Mouse (Mus musculus): ENCODE measurements around the gene Zfp626. TPM values are rescaled to one million over a fixed set of nuclear protein-coding genes. Genes with fewer than 3 reads are reported as not detected.
A peak's percentile ranks its signal among the peaks of the same experiment; 100 is the strongest.
"Not testable (repeated sequence)": the region's sequence is repeated elsewhere in the genome, so short reads cannot be mapped to it uniquely, and the experiment has no call there.

The Zfp626 gene
- polyA plus RNA-seq, 1 experiment from 2014 or later = 1.8 TPM

DNA sequence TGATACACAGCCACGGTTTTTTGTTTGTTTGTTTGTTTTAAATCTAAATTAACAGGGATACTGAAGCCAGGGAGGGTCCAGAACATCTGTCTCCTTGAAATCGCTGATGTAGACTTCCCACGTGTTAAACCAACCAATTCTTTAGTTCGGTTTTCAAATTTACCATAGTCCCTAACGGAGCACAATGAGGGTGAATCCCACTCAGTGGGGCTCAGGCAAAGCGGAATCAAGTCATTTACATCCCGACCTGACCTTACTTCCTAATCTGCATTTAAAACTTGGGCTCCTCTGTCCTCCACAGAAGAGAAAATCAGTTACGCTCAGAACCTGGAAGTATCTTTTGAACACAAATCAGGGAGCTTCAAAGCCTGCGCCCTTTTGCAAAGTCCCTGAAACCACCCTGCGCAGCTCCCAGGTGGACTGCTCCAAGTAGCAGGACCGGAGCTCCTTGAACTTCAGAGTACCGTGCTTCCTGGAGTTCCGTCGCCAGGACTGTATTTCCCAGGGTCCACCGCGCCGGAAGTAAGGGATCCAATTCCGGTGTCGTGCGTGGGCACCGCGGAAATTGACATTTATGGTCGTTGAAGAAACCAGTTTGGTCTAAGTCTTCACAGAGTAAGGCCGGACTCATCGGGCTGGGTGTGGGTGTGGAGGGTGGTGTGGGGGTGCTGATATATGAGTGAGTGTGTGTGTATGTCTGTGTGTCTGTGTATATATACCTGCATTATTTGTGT, 2.5 kb upstream of the Zfp626 start:
- Histone ChIP-seq H3K4me2 (ENCODE audit: low read length) (peak overlapping the region; percentile 81), H3K27ac (ENCODE audit: low read depth) (peak overlapping the region; percentile 7; the same call in 1 of the 2 replicates), H3K9me3 (ENCODE audit: control insufficient read depth, low read length) (no peaks in the 10 kb centered on the region), H3K4me1 (replicated peaks; ENCODE audit: control insufficient read depth, insufficient read depth, low read length) (no peaks in the 10 kb centered on the region; the same call in 1 of the 2 replicates), H3K36me3 (ENCODE audit: control insufficient read depth, insufficient read depth, low read length) (peaks cover 14% of the 10 kb centered on the region), H3K27me3 (replicated peaks; ENCODE audit: control insufficient read depth, insufficient read depth, low read length) (no peaks in the 10 kb centered on the region), H3K4me3 (ENCODE audit: low read depth, low read length) (peak overlapping the region; percentile 83), H3K9ac (ENCODE audit: low read length) (peak overlapping the region; percentile 76)
- WGBS = under 1% methylated on average over 25 of the region's 25 CpGs
- DNase-seq (ENCODE audit: low spot score) (peak; percentile 86), ATAC-seq (replicated peaks; ENCODE audit: low FRiP score, low TSS enrichment, low read depth) (peak; percentile 91)

DNA sequence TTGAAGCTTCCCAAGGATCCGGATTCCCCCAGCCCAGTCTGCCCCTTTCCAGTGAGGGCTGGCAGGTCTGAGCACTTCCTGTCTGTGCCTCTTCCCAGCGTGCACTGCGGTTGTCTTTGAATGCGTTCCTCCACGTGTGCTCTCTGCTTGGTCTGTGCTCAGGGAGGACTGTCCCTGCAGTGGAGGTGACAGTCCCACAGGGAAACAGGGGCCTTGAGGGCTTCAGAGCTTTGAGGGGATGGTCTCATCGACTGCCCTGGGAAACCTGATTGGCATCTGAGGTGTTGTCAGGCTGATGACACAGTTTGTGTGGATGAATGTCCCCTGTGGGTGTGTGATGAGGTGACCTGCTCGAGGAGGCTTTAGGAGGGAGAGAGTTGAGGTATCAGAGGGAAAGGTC, 309 bp downstream of the Zfp626 start:
- 95% methylated on average over 7 of the region's 7 CpGs for WGBS
- not testable (repeated sequence) for H3K4me2 ChIP-seq (ENCODE audit: low read length); H3K9ac ChIP-seq (ENCODE audit: low read length); H3K4me3 ChIP-seq (ENCODE audit: low read depth, low read length); ATAC-seq (replicated peaks; ENCODE audit: low FRiP score, low TSS enrichment, low read depth); DNase-seq (ENCODE audit: low spot score); H3K9me3 ChIP-seq (ENCODE audit: control insufficient read depth, low read length); H3K4me1 ChIP-seq (replicated peaks; ENCODE audit: control insufficient read depth, insufficient read depth, low read length); H3K27ac ChIP-seq (ENCODE audit: low read depth); H3K27me3 ChIP-seq (replicated peaks; ENCODE audit: control insufficient read depth, insufficient read depth, low read length)
- H3K36me3 ChIP-seq (ENCODE audit: control insufficient read depth, insufficient read depth, low read length) = peaks cover 23% of the 10 kb centered on the region

DNA sequence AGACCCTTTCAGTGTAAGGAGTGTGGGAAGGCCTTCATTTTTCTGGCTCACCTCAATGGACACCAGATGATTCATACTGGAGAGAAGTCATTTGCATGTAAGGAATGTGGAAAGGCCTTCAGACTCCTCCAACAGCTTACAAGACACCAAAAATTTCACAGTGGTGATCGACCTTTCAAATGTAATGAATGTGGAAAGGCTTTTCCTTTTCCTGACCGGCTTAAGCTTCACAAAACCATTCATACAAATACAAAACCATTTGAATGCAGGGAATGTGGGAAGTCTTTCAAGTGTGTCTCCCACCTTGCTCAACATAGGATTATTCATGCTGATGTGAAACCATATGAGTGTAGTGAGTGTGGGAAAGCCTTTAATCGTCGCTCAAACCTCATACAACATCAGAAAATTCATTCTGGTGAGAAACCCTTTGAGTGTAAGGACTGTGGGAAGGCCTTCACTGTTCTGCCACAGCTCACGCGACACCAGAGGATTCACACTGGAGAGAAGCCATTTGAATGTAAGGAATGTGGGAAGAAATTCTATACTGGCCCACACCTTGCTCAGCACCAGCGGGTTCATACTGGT, 11.6 kb downstream of the Zfp626 start:
- Histone ChIP-seq H3K4me1 (replicated peaks; ENCODE audit: control insufficient read depth, insufficient read depth, low read length) (no peaks in the 10 kb centered on the region), H3K36me3 (ENCODE audit: control insufficient read depth, insufficient read depth, low read length) (peaks cover 44% of the 10 kb centered on the region), H3K9me3 (ENCODE audit: control insufficient read depth, low read length) (no peaks in the 10 kb centered on the region), H3K9ac (ENCODE audit: low read length) (no peak overlapping the region), H3K27ac (ENCODE audit: low read depth) (no peak overlapping the region), H3K4me3 (ENCODE audit: low read depth, low read length) (no peak overlapping the region), H3K27me3 (replicated peaks; ENCODE audit: control insufficient read depth, insufficient read depth, low read length) (no peaks in the 10 kb centered on the region), H3K4me2 (ENCODE audit: low read length) (no peak overlapping the region)
- WGBS = 96% methylated on average over 7 of the region's 7 CpGs
- DNase-seq (ENCODE audit: low spot score) (no peak), ATAC-seq (replicated peaks; ENCODE audit: low FRiP score, low TSS enrichment, low read depth) (no peak)

DNA sequence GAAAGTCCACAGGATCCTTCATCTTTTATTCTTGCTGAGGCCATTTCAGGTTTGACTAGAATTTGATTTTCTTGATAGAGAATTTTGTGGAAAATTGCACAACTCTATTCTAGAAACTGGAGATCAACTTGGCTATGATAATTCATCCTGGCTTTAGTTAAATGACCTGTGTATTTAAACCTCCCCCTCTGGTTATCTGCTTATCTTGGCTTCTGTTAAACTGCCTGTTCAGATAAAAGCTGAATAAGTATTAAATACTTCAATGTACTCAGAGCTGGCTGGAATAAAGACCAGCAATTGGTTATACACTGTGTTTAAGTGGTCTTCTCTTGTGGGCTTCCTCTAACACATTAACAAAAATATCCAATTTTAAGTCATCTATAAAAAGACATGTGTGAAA, 15.6 kb downstream of the Zfp626 start:
- Histone ChIP-seq H3K9ac (ENCODE audit: low read length) (no peak overlapping the region), H3K4me3 (ENCODE audit: low read depth, low read length) (no peak overlapping the region), H3K36me3 (ENCODE audit: control insufficient read depth, insufficient read depth, low read length) (peaks cover 30% of the 10 kb centered on the region), H3K4me1 (replicated peaks; ENCODE audit: control insufficient read depth, insufficient read depth, low read length) (no peaks in the 10 kb centered on the region), H3K27ac (ENCODE audit: low read depth) (no peak overlapping the region), H3K9me3 (ENCODE audit: control insufficient read depth, low read length) (peaks cover 5% of the 10 kb centered on the region), H3K27me3 (replicated peaks; ENCODE audit: control insufficient read depth, insufficient read depth, low read length) (no peaks in the 10 kb centered on the region), H3K4me2 (ENCODE audit: low read length) (no peak overlapping the region)
- DNase-seq (ENCODE audit: low spot score) (no peak), ATAC-seq (replicated peaks; ENCODE audit: low FRiP score, low TSS enrichment, low read depth) (no peak)

DNA sequence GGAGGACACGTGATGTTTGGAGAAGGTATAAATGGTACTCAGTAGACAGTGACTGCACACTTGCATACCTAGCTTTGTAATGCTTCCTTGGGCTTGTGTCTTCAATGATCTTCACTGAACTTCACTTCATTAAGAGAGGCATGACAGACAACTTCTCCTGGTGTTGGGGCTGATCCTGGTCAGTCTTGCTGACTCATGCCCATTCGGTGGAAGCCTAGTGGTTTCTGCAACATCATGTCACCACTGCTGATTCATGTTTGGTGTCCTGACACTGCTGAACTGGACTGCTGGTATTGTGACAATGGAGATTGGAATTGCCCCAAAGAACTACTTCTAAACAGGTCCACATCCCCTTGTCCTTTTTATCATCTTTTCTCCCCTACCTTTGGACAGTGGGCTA, 27.1 kb downstream of the Zfp626 start:
- H3K9ac ChIP-seq (ENCODE audit: low read length) = no peak overlapping the region
- no peaks in the 10 kb centered on the region for H3K9me3 ChIP-seq (ENCODE audit: control insufficient read depth, low read length)
- H3K27me3 ChIP-seq (replicated peaks; ENCODE audit: control insufficient read depth, insufficient read depth, low read length) = no peaks in the 10 kb centered on the region
- ATAC-seq (replicated peaks; ENCODE audit: low FRiP score, low TSS enrichment, low read depth) (no peak), DNase-seq (ENCODE audit: low spot score) (no peak)
- H3K4me2 ChIP-seq (ENCODE audit: low read length) = no peak overlapping the region
- WGBS = 92% methylated on average over 2 of the region's 2 CpGs
- H3K4me3 ChIP-seq (ENCODE audit: low read depth, low read length) = no peak overlapping the region
- H3K27ac ChIP-seq (ENCODE audit: low read depth) = no peak overlapping the region
- H3K4me1 ChIP-seq (replicated peaks; ENCODE audit: control insufficient read depth, insufficient read depth, low read length) = 0 out of 2 replicates have a peak, but pooled peaks cover 2% of the 10 kb centered on the region
- no peaks in the 10 kb centered on the region for H3K36me3 ChIP-seq (ENCODE audit: control insufficient read depth, insufficient read depth, low read length)

DNA sequence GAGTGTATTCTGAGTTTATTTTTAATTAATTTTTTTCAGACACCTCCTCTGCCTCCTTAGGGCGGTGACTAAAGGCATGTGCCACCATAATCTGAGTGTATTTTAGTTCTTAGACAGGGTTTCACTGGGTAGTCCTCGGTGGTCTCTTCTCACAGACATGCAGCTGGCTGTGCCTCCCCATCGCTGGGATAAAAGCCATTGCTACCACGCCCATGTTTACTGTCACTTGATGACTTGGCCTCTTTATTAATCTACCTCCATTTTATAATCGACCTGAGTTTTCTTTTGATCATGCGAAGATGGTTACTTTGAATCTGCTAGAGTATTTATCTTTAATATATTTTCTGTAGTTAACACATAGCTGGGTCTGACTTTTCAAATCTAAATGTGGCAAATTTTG, 30.9 kb downstream of the Zfp626 start:
- Histone ChIP-seq H3K4me2 (ENCODE audit: low read length) (peak overlapping the region; percentile 74), H3K4me1 (replicated peaks; ENCODE audit: control insufficient read depth, insufficient read depth, low read length) (0 out of 2 replicates have a peak, but pooled peaks cover 3% of the 10 kb centered on the region), H3K27ac (ENCODE audit: low read depth) (peak overlapping the region; percentile 79), H3K4me3 (ENCODE audit: low read depth, low read length) (peak overlapping the region; percentile 60), H3K9me3 (ENCODE audit: control insufficient read depth, low read length) (no peaks in the 10 kb centered on the region), H3K36me3 (ENCODE audit: control insufficient read depth, insufficient read depth, low read length) (no peaks in the 10 kb centered on the region), H3K27me3 (replicated peaks; ENCODE audit: control insufficient read depth, insufficient read depth, low read length) (no peaks in the 10 kb centered on the region), H3K9ac (ENCODE audit: low read length) (peak overlapping the region; percentile 66)
- 28% methylated on average over 6 of the region's 6 CpGs for WGBS
- no peak; the same call in 1 of the 2 replicates for ATAC-seq (replicated peaks; ENCODE audit: low FRiP score, low TSS enrichment, low read depth)
- no peak for DNase-seq (ENCODE audit: low spot score)

DNA sequence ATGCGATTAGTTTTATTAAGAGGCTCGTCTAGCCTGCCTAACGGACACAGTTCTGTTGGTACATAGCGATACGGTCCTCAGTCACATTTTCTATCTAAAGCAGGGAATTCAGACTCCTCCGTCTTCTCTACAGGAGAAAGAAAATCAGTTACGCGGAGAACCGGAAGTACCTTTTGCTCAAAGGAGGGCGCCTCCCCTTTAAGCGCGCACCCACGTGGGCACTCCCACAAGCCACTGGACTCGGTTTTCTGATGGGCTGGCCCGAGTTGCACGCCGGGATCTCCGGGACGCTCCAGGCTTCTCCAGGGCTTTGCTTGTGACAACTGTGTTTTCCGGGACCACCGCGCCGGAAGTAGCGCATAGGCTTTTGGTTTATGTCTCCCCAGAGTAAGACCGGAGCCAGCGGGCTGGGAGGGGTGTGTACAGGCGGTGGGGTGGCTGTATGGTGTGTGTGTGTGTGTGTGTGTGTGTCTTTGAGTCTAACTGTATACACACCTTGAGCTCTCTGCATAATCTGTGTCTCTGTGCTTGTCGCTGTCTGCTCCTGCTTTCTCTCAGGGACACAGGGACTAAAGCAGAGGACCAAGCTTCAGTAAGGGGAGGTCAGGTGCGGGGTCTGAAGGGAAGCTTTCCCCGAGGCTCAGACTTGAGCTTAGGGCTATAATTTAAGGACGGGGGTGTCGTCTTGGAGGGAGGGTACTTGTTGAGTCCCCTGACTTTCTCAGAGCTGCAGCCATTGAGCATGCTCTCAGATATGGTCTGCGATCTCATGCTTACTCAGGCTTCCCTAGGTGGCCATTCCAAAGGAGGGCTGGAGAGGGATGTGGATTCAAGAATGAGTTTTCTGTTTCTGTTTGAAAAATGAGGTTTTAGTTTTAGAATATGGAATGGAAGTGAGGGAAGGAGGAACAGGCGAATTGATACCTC, 31.6 kb downstream of the Zfp626 start, which contains the start of gene Zfp59:
Gene Zfp59, plus strand, starts transcription at position 285 of the 927 bp plus-strand sequence.
- H3K27ac ChIP-seq (ENCODE audit: low read depth) = peak within 1 kb of the TSS; percentile 79
- DNase-seq (ENCODE audit: low spot score) = peak; percentile 89
- peak within 1 kb of the TSS; percentile 60 for H3K4me3 ChIP-seq (ENCODE audit: low read depth, low read length)
- H3K9me3 ChIP-seq (ENCODE audit: control insufficient read depth, low read length) = no peaks in the 10 kb centered on the region
- 0 out of 2 replicates have a peak, but pooled peaks cover 3% of the 10 kb centered on the region for H3K4me1 ChIP-seq (replicated peaks; ENCODE audit: control insufficient read depth, insufficient read depth, low read length)
- H3K4me2 ChIP-seq (ENCODE audit: low read length) = peak within 1 kb of the TSS; percentile 74
- H3K27me3 ChIP-seq (replicated peaks; ENCODE audit: control insufficient read depth, insufficient read depth, low read length) = no peaks in the 10 kb centered on the region
- H3K36me3 ChIP-seq (ENCODE audit: control insufficient read depth, insufficient read depth, low read length) = no peaks in the 10 kb centered on the region
- peak within 1 kb of the TSS; percentile 66 for H3K9ac ChIP-seq (ENCODE audit: low read length)
- ATAC-seq (replicated peaks; ENCODE audit: low FRiP score, low TSS enrichment, low read depth) = peak; percentile 97
- WGBS = 3% methylated on average over 34 of the region's 34 CpGs

DNA sequence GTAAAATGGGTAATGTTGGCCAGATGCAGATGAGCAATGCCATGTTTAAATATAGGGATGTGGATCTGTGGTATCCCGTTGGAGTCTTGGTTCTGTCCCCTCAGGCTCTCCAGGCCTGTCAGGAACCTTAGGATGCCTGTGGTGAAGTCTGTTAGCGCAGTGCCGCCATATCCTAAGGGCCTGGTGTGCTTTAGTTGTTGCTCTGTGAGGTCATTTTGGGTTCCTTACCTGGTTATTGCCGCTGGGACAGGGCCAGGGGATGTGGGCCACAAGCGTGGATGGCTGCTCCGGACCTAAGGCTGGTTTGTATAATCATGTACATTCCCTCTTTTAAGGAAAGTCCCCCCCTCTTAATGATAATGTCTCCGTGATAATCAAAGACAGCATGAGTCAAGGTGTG, 32.6 kb downstream of the Zfp626 start:
- Histone ChIP-seq H3K36me3 (ENCODE audit: control insufficient read depth, insufficient read depth, low read length) (peaks cover 4% of the 10 kb centered on the region; the same call in 1 of the 2 replicates), H3K9ac (ENCODE audit: low read length) (no peak overlapping the region), H3K9me3 (ENCODE audit: control insufficient read depth, low read length) (no peaks in the 10 kb centered on the region), H3K4me1 (replicated peaks; ENCODE audit: control insufficient read depth, insufficient read depth, low read length) (0 out of 2 replicates have a peak, but pooled peaks cover 3% of the 10 kb centered on the region), H3K27me3 (replicated peaks; ENCODE audit: control insufficient read depth, insufficient read depth, low read length) (no peaks in the 10 kb centered on the region), H3K4me3 (ENCODE audit: low read depth, low read length) (no peak overlapping the region), H3K4me2 (ENCODE audit: low read length) (peak overlapping the region; percentile 74; the same call in 1 of the 2 replicates), H3K27ac (ENCODE audit: low read depth) (no peak overlapping the region)
- DNase-seq (ENCODE audit: low spot score) (no peak), ATAC-seq (replicated peaks; ENCODE audit: low FRiP score, low TSS enrichment, low read depth) (no peak)
- 94% methylated on average over 7 of the region's 7 CpGs for WGBS

All from intestine, embryonic 14.5 days (tissue).